Mouse (Mus musculus) thymus, postnatal 0 days (tissue): ENCODE data around the gene Lypd3. TPM values are rescaled to one million over a fixed set of nuclear protein-coding genes. Genes with fewer than 3 reads are reported as not detected.
"Not testable (repeated sequence)": the region's sequence is repeated elsewhere in the genome, so short reads cannot be mapped to it uniquely, and the experiment has no call there.

ENCODE experiments used
- DNase-seq: peaks from one replicate; pipeline ENCODE4 v3.0.0-alpha.2; 2015; ENCODE audit warnings: low spot score
- polyA plus RNA-seq: library from polyadenylated mRNA; unstranded; fragments of >200 nt; fragmentation: Nextera tagmentation; extraction: Ambion mirVana; gene quantifications from 2 replicates; pipeline ENCODE4 v1.2.1, GENCODE M21; 2015

Gene Lypd3
- polyA plus RNA-seq, 1 experiment from 2014 or later: 2.2 TPM

DNA sequence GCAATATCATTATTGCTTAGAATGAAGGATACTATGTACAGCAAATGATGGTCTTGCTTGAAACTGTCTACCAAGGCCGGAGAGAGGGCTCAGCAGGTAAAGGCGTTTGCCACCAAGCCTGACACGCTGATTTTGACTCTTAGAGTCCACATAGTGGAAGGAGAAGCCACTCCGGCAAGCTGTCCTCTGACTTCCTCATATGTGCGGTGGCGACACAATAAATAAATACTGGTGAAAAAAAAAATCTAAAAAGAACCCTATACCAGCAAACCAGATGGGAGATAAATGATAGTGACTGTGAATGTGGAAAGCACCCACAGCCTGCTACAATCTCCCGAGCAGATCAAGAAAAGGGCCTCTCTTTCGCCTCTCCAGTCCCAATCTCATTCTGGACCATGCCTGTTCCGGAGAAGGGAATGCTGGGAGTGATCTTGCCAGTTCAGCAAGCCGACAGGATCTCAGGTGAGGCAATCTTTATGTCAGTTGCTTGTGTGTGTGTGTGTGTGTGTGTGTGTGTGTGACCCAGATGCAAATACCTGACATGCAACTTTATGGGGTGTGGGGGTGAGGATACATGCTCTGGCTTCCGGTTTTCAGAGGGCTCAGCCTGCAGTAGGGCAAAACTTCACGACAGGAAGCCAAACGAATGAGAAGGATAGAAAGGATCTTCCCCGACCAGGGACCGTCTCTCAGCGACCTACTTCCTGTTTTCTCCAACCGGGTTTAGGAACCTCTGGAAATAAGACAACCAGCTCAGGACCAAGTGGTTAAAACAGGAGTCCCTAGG lies 25.0 kb downstream of the Lypd3 start:
- DNase-seq: peak; percentile 72

DNA sequence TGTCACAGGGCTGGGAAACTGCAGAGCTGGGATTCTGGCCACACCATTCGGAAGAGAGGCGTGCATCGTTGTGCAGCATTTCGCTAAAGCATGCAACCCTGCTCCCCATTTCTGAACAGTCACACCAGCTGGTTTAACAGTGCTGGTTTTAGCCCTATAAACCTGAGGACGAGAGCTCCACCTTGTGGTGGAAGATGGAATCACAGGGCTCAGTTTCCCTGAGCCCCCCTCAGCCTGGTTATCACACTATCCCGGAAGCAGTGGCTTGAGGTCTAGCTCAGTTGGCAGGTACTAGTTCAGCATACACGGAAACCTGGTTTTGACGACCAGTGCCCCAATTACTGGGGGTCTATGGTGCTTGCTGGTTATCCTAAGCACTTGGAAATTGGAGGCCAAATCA lies 26.2 kb downstream of the Lypd3 start:
- DNase-seq: peak; percentile 95

DNA sequence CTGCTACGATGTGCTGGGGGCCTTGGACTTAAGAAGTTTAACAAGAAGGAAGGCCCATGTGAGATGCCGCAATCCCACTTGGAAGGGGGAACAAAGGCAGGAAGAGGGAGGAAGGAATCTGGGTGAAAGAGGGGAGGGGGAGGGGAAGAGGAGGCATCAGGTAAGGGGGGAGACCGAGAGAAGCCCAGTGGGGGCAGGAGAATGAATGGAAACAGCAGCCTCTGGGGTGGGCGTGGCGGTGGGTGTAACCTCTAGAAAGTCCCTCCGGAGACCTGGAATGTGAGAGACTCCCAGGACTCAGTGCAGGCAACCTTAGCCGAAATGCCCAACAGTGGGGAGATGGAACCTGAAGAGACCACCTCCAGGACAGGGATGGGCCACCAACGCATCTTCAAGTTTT lies 28.0 kb downstream of the Lypd3 start:
- no peak for DNase-seq

DNA sequence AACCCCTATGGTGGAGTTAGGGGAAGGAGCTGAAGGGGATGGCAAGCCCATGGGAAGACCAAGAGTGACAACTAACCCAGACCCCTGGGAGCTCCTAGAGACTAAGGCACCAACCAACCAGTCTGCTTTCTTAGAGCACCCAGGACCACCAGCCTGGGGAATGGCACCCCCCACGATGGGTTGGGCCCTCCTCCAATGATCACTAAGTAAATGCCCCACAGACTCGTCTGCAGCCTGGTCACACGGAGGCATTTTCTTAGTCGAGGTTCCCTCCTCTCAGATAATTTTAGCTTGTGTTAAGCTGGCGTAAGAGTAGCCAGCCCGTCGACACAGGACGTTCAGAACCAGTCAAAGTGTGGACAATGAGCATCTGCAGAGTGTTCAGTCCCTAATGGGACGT lies 28.6 kb downstream of the Lypd3 start:
- no peak for DNase-seq

DNA sequence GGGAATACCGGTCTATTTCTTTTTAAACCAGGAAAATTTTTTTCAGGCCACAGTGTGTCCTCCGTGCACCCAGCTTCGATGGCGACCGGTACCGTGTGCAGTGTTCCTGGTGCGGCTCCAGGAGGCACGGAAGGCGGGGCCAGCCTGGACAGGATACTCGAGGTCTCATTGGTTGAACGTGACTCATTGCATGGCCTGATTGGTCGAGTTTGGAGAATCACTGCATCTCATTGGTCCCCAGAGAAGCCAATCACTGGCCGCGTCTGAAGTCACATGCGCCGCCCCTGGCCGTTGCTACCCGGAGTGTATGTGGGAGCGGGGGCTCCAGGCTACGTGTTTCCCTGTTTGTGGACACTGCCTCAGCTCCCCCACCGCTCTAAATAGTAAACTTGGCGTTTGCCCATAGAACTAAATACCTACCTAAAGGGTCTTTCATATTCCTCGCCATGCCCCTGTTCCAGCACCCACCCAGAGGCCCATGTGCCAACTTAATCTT lies 35.6 kb downstream of the Lypd3 start:
- no peak for DNase-seq

DNA sequence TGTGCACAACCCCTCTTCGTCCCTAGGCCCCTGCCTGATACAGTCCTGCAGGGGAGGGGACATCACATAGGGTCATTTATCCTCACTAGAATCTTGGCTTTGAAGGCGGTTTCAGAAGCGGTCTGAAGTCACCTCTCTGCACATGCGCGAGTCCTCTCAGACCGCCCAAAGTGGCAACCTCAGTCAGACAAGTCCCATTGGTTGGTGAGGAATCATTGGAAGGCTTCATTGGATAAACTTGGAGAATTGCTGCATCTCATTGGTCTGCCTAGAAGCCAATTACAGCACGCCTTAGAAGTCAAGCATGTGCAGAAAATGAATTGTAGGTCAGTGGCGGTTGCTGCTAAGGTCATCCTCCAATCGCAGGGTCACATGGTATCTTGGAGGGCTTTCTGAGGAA lies 40.2 kb downstream of the Lypd3 start, which contains the start of gene Tex101:
Gene Tex101, minus strand, starts transcription at position 101 of the 400 bp plus-strand sequence.
- no peak for DNase-seq

DNA sequence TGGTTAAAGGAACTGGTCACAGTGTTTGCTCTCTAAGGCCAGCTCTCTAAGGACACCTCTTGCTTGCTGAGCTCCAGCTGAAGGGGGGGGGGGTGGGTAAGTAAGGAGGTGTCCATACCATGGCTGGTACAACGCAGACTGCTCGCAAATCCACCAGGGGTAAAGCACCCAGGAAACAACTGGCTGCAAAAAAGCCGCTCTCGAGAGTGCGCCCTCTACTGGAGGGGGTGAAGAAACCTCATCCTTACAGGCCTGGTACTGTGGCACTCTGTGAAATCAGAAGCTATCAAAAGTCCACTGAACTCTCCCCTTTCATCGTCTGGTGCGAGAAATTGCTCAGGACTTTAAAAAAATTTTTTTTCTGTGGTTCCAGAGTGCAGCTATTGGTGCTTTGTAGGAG lies 47.8 kb downstream of the Lypd3 start:
- peak; percentile 26 for DNase-seq

DNA sequence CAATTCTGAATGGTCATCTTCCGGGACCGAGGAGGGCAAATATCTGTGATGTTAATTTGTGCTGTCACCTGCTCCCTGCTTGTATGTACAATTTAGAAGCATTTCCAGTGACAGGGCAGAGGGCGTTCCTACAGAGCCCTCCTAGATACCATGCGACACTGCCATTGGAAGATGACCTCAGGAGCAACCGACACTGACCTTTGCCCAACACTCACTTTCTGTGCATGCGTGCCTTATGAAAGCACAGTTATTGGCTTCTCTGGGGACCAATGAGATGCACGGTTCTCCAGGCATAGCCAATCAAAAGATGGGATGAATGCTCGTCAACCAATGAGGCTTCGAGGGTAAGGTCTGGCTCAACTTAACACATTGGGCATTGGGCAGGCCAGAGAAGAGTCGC lies 51.2 kb downstream of the Lypd3 start:
- not testable (repeated sequence) for DNase-seq

Other genes with a start within 250 kb of the Lypd3 start
- gene Smg9, start 236.9 kb upstream of the Lypd3 start, polyA plus RNA-seq: 30.2 and 33.3 TPM in 2 replicates
- gene Irgc1, start 184.3 kb upstream of the Lypd3 start, polyA plus RNA-seq: 0.18 and 0.22 TPM in 2 replicates
- gene Plaur, start 174.1 kb upstream of the Lypd3 start, polyA plus RNA-seq: 3.0 and 3.4 TPM in 2 replicates
- 0.71 and 0.83 TPM in 2 replicates for gene Cadm4, start 154.5 kb upstream of the Lypd3 start, polyA plus RNA-seq
- gene Zfp428, start 129.5 kb upstream of the Lypd3 start, polyA plus RNA-seq: 16.5 and 16.7 TPM in 2 replicates
- 0.07 TPM in 1 of 2 replicates, not detected in the other for gene AC161166.1, start 124.1 kb upstream of the Lypd3 start, polyA plus RNA-seq
- 5.5 and 5.7 TPM in 2 replicates for gene Irgq, start 105.9 kb upstream of the Lypd3 start, polyA plus RNA-seq
- gene Pinlyp, start 90.4 kb upstream of the Lypd3 start, polyA plus RNA-seq: 1.8 and 2.4 TPM in 2 replicates
- gene Xrcc1, start 90.3 kb upstream of the Lypd3 start, polyA plus RNA-seq: 61.0 and 66.5 TPM in 2 replicates
- 39.2 and 39.9 TPM in 2 replicates for gene Ethe1, start 49.0 kb upstream of the Lypd3 start, polyA plus RNA-seq
- gene Zfp575, start 48.9 kb upstream of the Lypd3 start, polyA plus RNA-seq: 0.48 and 0.71 TPM in 2 replicates
- 0.47 and 0.73 TPM in 2 replicates for gene Phldb3, start 25.8 kb upstream of the Lypd3 start, polyA plus RNA-seq
- gene Tex101, start 40.1 kb downstream of the Lypd3 start, polyA plus RNA-seq: not detected in 2 replicates
- gene BC049730, start 72.7 kb downstream of the Lypd3 start, polyA plus RNA-seq: not detected in 2 replicates
- 0.31 TPM in 1 of 2 replicates, not detected in the other for gene Gm4763, start 90.4 kb downstream of the Lypd3 start, polyA plus RNA-seq
- 0.49 and 0.86 TPM in 2 replicates for gene Cd177, start 123.8 kb downstream of the Lypd3 start, polyA plus RNA-seq
- 0.98 and 1.1 TPM in 2 replicates for gene Ceacam10, start 140.7 kb downstream of the Lypd3 start, polyA plus RNA-seq
- gene Gm9844, start 225.7 kb downstream of the Lypd3 start, polyA plus RNA-seq: 12.1 and 19.0 TPM in 2 replicates
- not detected in 2 replicates for gene Lypd4, start 233.4 kb downstream of the Lypd3 start, polyA plus RNA-seq
- 0.08 and 0.10 TPM in 2 replicates for gene Dmrtc2, start 233.5 kb downstream of the Lypd3 start, polyA plus RNA-seq
- 2,922 and 3,108 TPM in 2 replicates for gene Rps19, start 247.8 kb downstream of the Lypd3 start, polyA plus RNA-seq